Mouse (Mus musculus): Measurements from ENCODE around the gene Nid2. TPM values are rescaled to one million over a fixed set of nuclear protein-coding genes. Genes with fewer than 3 reads are reported as not detected.

Nid2 gene
- polyA plus RNA-seq, 1 experiment from 2014 or later, result 24.1 TPM

GRCm38 (mm10) chr14:19823321-19824142 is 72.5 kb downstream of the Nid2 start, which contains the start of gene Rtraf:
Gene Rtraf (minus strand): TSS chr14:19823824.
- H3K9me3 ChIP-seq (replicated peaks), result 0 out of 2 replicates have a peak, but pooled peaks cover 4% of the 10 kb centered on the region
- peaks cover 10% of the 10 kb centered on the region; the same call in 1 of the 2 replicates for H3K27me3 ChIP-seq (replicated peaks)
- peaks cover 31% of the 10 kb centered on the region for H3K36me3 ChIP-seq
- peak; percentile 98 for ATAC-seq
- WGBS (ENCODE audit: insufficient replicate concordance), result under 1% methylated on average over 77 of the region's 80 CpGs
- peaks cover 15% of the 10 kb centered on the region for H3K4me1 ChIP-seq
- peak within 1 kb of the TSS; percentile 76 for H3K4me2 ChIP-seq
- peak within 1 kb of the TSS; percentile 95 for H3K4me3 ChIP-seq
- peak within 1 kb of the TSS; percentile 91 for H3K9ac ChIP-seq
- H3K27ac ChIP-seq, result peak within 1 kb of the TSS; percentile 67

GRCm38 (mm10) chr14:19825481-19825880 is 74.4 kb downstream of the Nid2 start:
- whole genome bisulfite sequencing (ENCODE audit: insufficient replicate concordance), result 74% methylated on average over 11 of the region's 11 CpGs
- Histone ChIP-seq H3K9me3 (replicated peaks) (0 out of 2 replicates have a peak, but pooled peaks cover 4% of the 10 kb centered on the region), H3K4me2 (no peak overlapping the region), H3K4me3 (no peak overlapping the region), H3K36me3 (peaks cover 15% of the 10 kb centered on the region), H3K27me3 (replicated peaks) (peaks cover 18% of the 10 kb centered on the region; the same call in 1 of the 2 replicates), H3K27ac (no peak overlapping the region), H3K9ac (no peak overlapping the region), H3K4me1 (peaks cover 15% of the 10 kb centered on the region)
- ATAC-seq, result no peak

- Histone ChIP-seq H3K27ac (no peak overlapping the region), H3K9me3 (replicated peaks) (no peaks in the 10 kb centered on the region), H3K36me3 (no peaks in the 10 kb centered on the region), H3K27me3 (replicated peaks) (no peaks in the 10 kb centered on the region), H3K4me3 (no peak overlapping the region), H3K4me2 (no peak overlapping the region), H3K4me1 (peaks cover 3% of the 10 kb centered on the region; the same call in 1 of the 2 replicates), H3K9ac (no peak overlapping the region)
- ATAC-seq, result no peak
- 57% methylated on average over 3 of the region's 3 CpGs for WGBS (ENCODE audit: insufficient replicate concordance)
These were observed 85.2 kb downstream of the Nid2 start for GRCm38 (mm10) chr14:19836289-19836688.

GRCm38 (mm10) chr14:19839600-19840332 is 88.7 kb downstream of the Nid2 start:
- ATAC-seq, result no peak
- no peak overlapping the region for H3K27ac ChIP-seq
- no peaks in the 10 kb centered on the region for H3K9me3 ChIP-seq (replicated peaks)
- 0 out of 2 replicates have a peak overlapping the region, but pooled peaks have one; percentile 17 for H3K9ac ChIP-seq
- WGBS (ENCODE audit: insufficient replicate concordance), result 32% methylated on average over 15 of the region's 15 CpGs
- no peaks in the 10 kb centered on the region for H3K36me3 ChIP-seq
- H3K4me1 ChIP-seq, result peaks cover 3% of the 10 kb centered on the region; the same call in 1 of the 2 replicates
- H3K4me3 ChIP-seq, result peak overlapping the region; percentile 40
- H3K4me2 ChIP-seq, result peak overlapping the region; percentile 50
- peaks cover 4% of the 10 kb centered on the region; the same call in 1 of the 2 replicates for H3K27me3 ChIP-seq (replicated peaks)

- no peaks in the 10 kb centered on the region for H3K27me3 ChIP-seq (replicated peaks)
- 58% methylated on average over 3 of the region's 3 CpGs for WGBS (ENCODE audit: insufficient replicate concordance)
- no peaks in the 10 kb centered on the region for H3K9me3 ChIP-seq (replicated peaks)
These were observed 102.4 kb downstream of the Nid2 start for GRCm38 (mm10) chr14:19853471-19853870.

GRCm38 (mm10) chr14:19858279-19858678 is 107.2 kb downstream of the Nid2 start:
- Histone ChIP-seq H3K27me3 (replicated peaks) (no peaks in the 10 kb centered on the region), H3K4me1 (no peaks in the 10 kb centered on the region), H3K27ac (no peak overlapping the region), H3K9ac (no peak overlapping the region), H3K36me3 (no peaks in the 10 kb centered on the region), H3K9me3 (replicated peaks) (no peaks in the 10 kb centered on the region), H3K4me2 (no peak overlapping the region), H3K4me3 (no peak overlapping the region)
- 57% methylated on average over 2 of the region's 2 CpGs for WGBS (ENCODE audit: insufficient replicate concordance)
- no peak for ATAC-seq

More at GRCm38 (mm10) chr14:19853471-19853870, 102.4 kb downstream of the Nid2 start:
- no peak overlapping the region for H3K4me2 ChIP-seq
- no peak overlapping the region for H3K9ac ChIP-seq
- no peaks in the 10 kb centered on the region for H3K36me3 ChIP-seq
- ATAC-seq, result no peak
- no peak overlapping the region for H3K4me3 ChIP-seq
- H3K27ac ChIP-seq, result no peak overlapping the region
- no peaks in the 10 kb centered on the region for H3K4me1 ChIP-seq

- ATAC-seq, result no peak
- H3K27ac ChIP-seq, result no peak overlapping the region
- no peaks in the 10 kb centered on the region for H3K27me3 ChIP-seq (replicated peaks)
- H3K4me3 ChIP-seq, result no peak overlapping the region
- 41% methylated on average over 8 of the region's 8 CpGs for WGBS (ENCODE audit: insufficient replicate concordance)
- H3K4me2 ChIP-seq, result no peak overlapping the region
- H3K4me1 ChIP-seq, result no peaks in the 10 kb centered on the region
- H3K9ac ChIP-seq, result no peak overlapping the region
- no peaks in the 10 kb centered on the region for H3K36me3 ChIP-seq
- H3K9me3 ChIP-seq (replicated peaks), result no peaks in the 10 kb centered on the region
These were observed 108.0 kb downstream of the Nid2 start for GRCm38 (mm10) chr14:19858808-19859776.

- 80% methylated on average over 4 of the region's 4 CpGs for WGBS (ENCODE audit: insufficient replicate concordance)
- Histone ChIP-seq H3K4me3 (no peak overlapping the region), H3K4me2 (no peak overlapping the region), H3K4me1 (no peaks in the 10 kb centered on the region), H3K36me3 (no peaks in the 10 kb centered on the region), H3K9me3 (replicated peaks) (no peaks in the 10 kb centered on the region), H3K9ac (no peak overlapping the region), H3K27me3 (replicated peaks) (no peaks in the 10 kb centered on the region), H3K27ac (no peak overlapping the region)
- ATAC-seq, result no peak
These were observed 109.2 kb downstream of the Nid2 start for GRCm38 (mm10) chr14:19860281-19860680.

Other genes with a start within 250 kb of the Nid2 start
- not detected in 2 replicates for gene Gm2244, start 201.3 kb upstream of the Nid2 start, polyA plus RNA-seq (2016; fragmentation: Nextera tagmentation; extraction: Ambion mirVana)
- gene Gm2237, start 166.1 kb upstream of the Nid2 start, polyA plus RNA-seq (2016; fragmentation: Nextera tagmentation; extraction: Ambion mirVana), result 0.23 and 0.31 TPM in 2 replicates
- gene Gm5458, start 148.7 kb upstream of the Nid2 start, polyA plus RNA-seq (2016; fragmentation: Nextera tagmentation; extraction: Ambion mirVana), result not detected in 2 replicates
- 118 and 123 TPM in 2 replicates for gene Rtraf, start 72.6 kb downstream of the Nid2 start, polyA plus RNA-seq (2016; fragmentation: Nextera tagmentation; extraction: Ambion mirVana)
- 10.7 and 11.8 TPM in 2 replicates for gene Gng2, start 226.4 kb downstream of the Nid2 start, polyA plus RNA-seq (2016; fragmentation: Nextera tagmentation; extraction: Ambion mirVana)